ENCODE assay signal across 28 mouse cellular contexts in the genomic region with DNA sequence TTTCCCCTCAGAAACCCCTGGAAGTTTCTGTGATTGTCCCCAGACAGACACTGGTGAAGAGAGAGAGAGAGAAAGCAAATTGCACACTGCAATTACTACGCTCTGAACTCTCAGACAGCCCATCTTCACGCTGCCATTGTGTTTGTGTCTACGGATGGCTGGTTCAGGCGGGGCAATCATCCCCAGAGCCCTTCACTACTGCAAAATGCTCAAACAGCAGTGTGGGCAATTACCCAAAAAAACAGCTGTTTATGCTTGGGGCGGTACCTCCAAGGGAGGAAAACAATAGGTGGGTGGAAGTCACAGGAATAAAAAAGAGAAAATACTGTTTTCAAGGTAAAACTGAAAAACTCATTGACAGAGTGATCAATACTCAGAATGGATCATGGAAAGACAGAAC.
DNase-seq lines count a peak whose midpoint lies in the region; ATAC-seq and TF ChIP-seq lines count a peak whose summit lies in the region.
"Had no signal": no experiment of that assay in that cellular context is flagged by ENCODE, and none has a peak within 500 bp of the region (broad histone marks: within the 10 kb centered on the region; RNA-seq: fewer than 3 reads in every experiment).

No protein-coding gene starts in this region.

- WGBS in hindbrain, embryonic 10.5 days: 32% methylated on average over 5 of the region's 5 CpGs
- WGBS in hindbrain, postnatal 0 days: 26% methylated on average over 5 of the region's 5 CpGs
- 13% methylated on average over 5 of the region's 5 CpGs for WGBS in neural tube, embryonic 13.5 days
- 38% methylated on average over 5 of the region's 5 CpGs for WGBS in kidney, embryonic 16.5 days

- H3K4me2 ChIP-seq in hindbrain, postnatal 0 days (ENCODE audit: low read depth, low read length): no peak overlapping the region
- H3K4me2 ChIP-seq in neural tube, embryonic 13.5 days: no peak overlapping the region
- H3K4me2 ChIP-seq in kidney, embryonic 16.5 days (replicated peaks; ENCODE audit: low read depth, low read length): no peak overlapping the region
- H3K4me2 ChIP-seq: forebrain, embryonic 13.5 days; heart, embryonic 13.5 days; hindbrain, embryonic 15.5 days had no signal

- H3K9ac ChIP-seq in hindbrain, postnatal 0 days (replicated peaks; ENCODE audit: low read length): no peak overlapping the region
- H3K9ac ChIP-seq in neural tube, embryonic 13.5 days: no peak overlapping the region
- H3K9ac ChIP-seq in kidney, embryonic 16.5 days (replicated peaks; ENCODE audit: low read length): no peak overlapping the region
- H3K9ac ChIP-seq: forebrain, embryonic 13.5 days; heart, embryonic 13.5 days; hindbrain, embryonic 15.5 days had no signal

- peak; percentile 42 for DNase-seq in hindbrain, embryonic 10.5 days (ENCODE audit: low spot score)
- no peak for DNase-seq in hindbrain, postnatal 0 days (ENCODE audit: low spot score)
- no peak for DNase-seq in neural tube, embryonic 10.5 days (ENCODE audit: extremely low spot score, low spot score)
- peak; percentile 53 for DNase-seq in brain, embryonic 14.5 days (ENCODE audit: low read depth)
- DNase-seq in retina, postnatal 1 day: peak; percentile 76
- DNase-seq: adrenal gland, adult 2 months; adrenal gland, postnatal 14 days; cerebellum, adult 11-12 months; cerebellum, adult 8-10 months; cerebellum, postnatal 10 days; cerebellum, postnatal 36 days; gastrocnemius, postnatal 10 days; gastrocnemius, postnatal 36 days; heart, adult 2 months; heart, postnatal 14 days; heart, postnatal 4 days; kidney, adult 18-20 months had no signal

- no peak overlapping the region for H3K27ac ChIP-seq in hindbrain, embryonic 10.5 days
- no peak overlapping the region for H3K27ac ChIP-seq in hindbrain, postnatal 0 days
- H3K27ac ChIP-seq in neural tube, embryonic 13.5 days (replicated peaks): peak overlapping the region; percentile 59; the same call in 1 of the 2 replicates
- H3K27ac ChIP-seq in kidney, embryonic 16.5 days (ENCODE audit: low read length): no peak overlapping the region
- H3K27ac ChIP-seq: forebrain, embryonic 10.5 days; forebrain, embryonic 13.5 days; heart, adult 2 months; heart, embryonic 10.5 days; heart, embryonic 13.5 days; hindbrain, embryonic 15.5 days had no signal

- H3K4me3 ChIP-seq in hindbrain, embryonic 10.5 days: no peak overlapping the region
- no peak overlapping the region for H3K4me3 ChIP-seq in hindbrain, postnatal 0 days (ENCODE audit: low read length)
- H3K4me3 ChIP-seq in neural tube, embryonic 13.5 days: no peak overlapping the region
- H3K4me3 ChIP-seq in kidney, embryonic 16.5 days (ENCODE audit: low read length): no peak overlapping the region
- H3K4me3 ChIP-seq: forebrain, embryonic 10.5 days; forebrain, embryonic 13.5 days; heart, adult 2 months; heart, embryonic 10.5 days; heart, embryonic 13.5 days; hindbrain, embryonic 15.5 days had no signal

- ATAC-seq in hindbrain, postnatal 0 days: no peak
- ATAC-seq in neural tube, embryonic 13.5 days (ENCODE audit: low read depth): no peak
- no peak for ATAC-seq in kidney, embryonic 16.5 days (ENCODE audit: low FRiP score, low TSS enrichment)
- ATAC-seq: CD4-positive, CD25-positive, alpha-beta regulatory T cell, adult 4 months; forebrain, embryonic 13.5 days; forebrain, embryonic 16.5 days; inflammation-experienced regulatory T-cells, adult 6 months; intestine, embryonic 16.5 days had no signal

- peaks cover 6% of the 10 kb centered on the region; the same call in 1 of the 2 replicates for H3K27me3 ChIP-seq in hindbrain, embryonic 10.5 days (ENCODE audit: insufficient read depth, poor library complexity, severe bottlenecking)
- no peaks in the 10 kb centered on the region for H3K27me3 ChIP-seq in hindbrain, postnatal 0 days (ENCODE audit: insufficient read depth, low read length)
- no peaks in the 10 kb centered on the region for H3K27me3 ChIP-seq in neural tube, embryonic 13.5 days
- no peaks in the 10 kb centered on the region for H3K27me3 ChIP-seq in kidney, embryonic 16.5 days (ENCODE audit: insufficient read depth, low read length)
- H3K27me3 ChIP-seq: forebrain, embryonic 13.5 days; heart, embryonic 13.5 days; hindbrain, embryonic 15.5 days had no signal

- TF ChIP-seq CTCF in hindbrain, postnatal 0 days (IDR thresholded peaks at IDR 0.05; ENCODE audit: low read depth): no peak
- TF ChIP-seq CTCF in brain, embryonic 14.5 days (IDR thresholded peaks at IDR 0.05; ENCODE audit: borderline replicate concordance, extremely low read depth, insufficient read depth, insufficient read length): no peak

- TF ChIP-seq POLR2A in brain, embryonic 14.5 days (IDR thresholded peaks at IDR 0.05; ENCODE audit: borderline replicate concordance, extremely low read depth, insufficient read depth, insufficient read length, poor library complexity, severe bottlenecking): no peak

- H3K9me3 ChIP-seq in hindbrain, embryonic 10.5 days: peaks cover 7% of the 10 kb centered on the region; the same call in 1 of the 2 replicates
- no peaks in the 10 kb centered on the region for H3K9me3 ChIP-seq in hindbrain, postnatal 0 days (ENCODE audit: low read length)
- no peaks in the 10 kb centered on the region for H3K9me3 ChIP-seq in neural tube, embryonic 13.5 days
- no peaks in the 10 kb centered on the region for H3K9me3 ChIP-seq in kidney, embryonic 16.5 days (ENCODE audit: low read length)
- H3K9me3 ChIP-seq: forebrain, embryonic 10.5 days; forebrain, embryonic 13.5 days; heart, embryonic 10.5 days; heart, embryonic 13.5 days; hindbrain, embryonic 15.5 days had no signal

- no peaks in the 10 kb centered on the region for H3K36me3 ChIP-seq in hindbrain, embryonic 10.5 days
- no peaks in the 10 kb centered on the region for H3K36me3 ChIP-seq in hindbrain, postnatal 0 days (ENCODE audit: insufficient read depth, low read length)
- no peaks in the 10 kb centered on the region for H3K36me3 ChIP-seq in neural tube, embryonic 13.5 days
- no peaks in the 10 kb centered on the region for H3K36me3 ChIP-seq in kidney, embryonic 16.5 days (ENCODE audit: insufficient read depth, low read length)
- H3K36me3 ChIP-seq: forebrain, embryonic 10.5 days; heart, embryonic 10.5 days; heart, embryonic 13.5 days; hindbrain, embryonic 15.5 days had no signal

- peaks cover 39% of the 10 kb centered on the region for H3K4me1 ChIP-seq in hindbrain, embryonic 10.5 days (replicated peaks)
- peaks cover 7% of the 10 kb centered on the region; the same call in 1 of the 2 replicates for H3K4me1 ChIP-seq in hindbrain, postnatal 0 days (ENCODE audit: insufficient read depth, low read length)
- peaks cover 37% of the 10 kb centered on the region for H3K4me1 ChIP-seq in neural tube, embryonic 13.5 days (replicated peaks)
- H3K4me1 ChIP-seq in kidney, embryonic 16.5 days (ENCODE audit: insufficient read depth, low read length): 0 out of 2 replicates have a peak, but pooled peaks cover 3% of the 10 kb centered on the region
- H3K4me1 ChIP-seq: heart, embryonic 10.5 days; heart, embryonic 13.5 days had no signal

Comparison
In these comparisons a context has a peak if more than half of its experiments do, and no peak if none do; other contexts are left out.
1. DNase-seq: peak in hindbrain, embryonic 10.5 days (single experiment), brain, embryonic 14.5 days (single experiment) and retina, postnatal 1 day (single experiment); none in hindbrain, postnatal 0 days (single experiment) and neural tube, embryonic 10.5 days (single experiment).